Mouse (Mus musculus) hematopoietic stem cell, adult 5-6 weeks (primary cell): ENCODE results near the gene Oas1h. TPM values are rescaled to one million over a fixed set of nuclear protein-coding genes. Genes with fewer than 3 reads are reported as not detected.
A peak's percentile ranks its signal among the peaks of the same experiment; 100 is the strongest.

Experiments
- ATAC-seq, 2 experiments: fragments of 125-278 bp in 1 of 2; replicated peaks in 1 of 2; 2 replicates each; pipeline ENCODE4 v1.8.0; 2016 to 2017; ENCODE audit warnings: inconsistent platforms in 2 of 2, mild to moderate bottlenecking in 2 of 2, moderate number of reproducible peaks in 2 of 2, low read depth in 1 of 2, moderate TSS enrichment in 1 of 2; ENCODE audit not compliant: low FRiP score in 2 of 2, poor library complexity in 2 of 2, severe bottlenecking in 2 of 2, insufficient read depth in 1 of 2, low TSS enrichment in 1 of 2
- total RNA-seq: library from RNA; stranded (forward); fragments of 172-1452, 232-1000 nt; gene quantifications from 2 replicates; pipeline ENCODE4 v1.2.3, GENCODE M21; 2017

Gene Oas1h
- not detected in 2 replicates for total RNA-seq

GRCm38 (mm10) chr5:120861121-120861520 is at the start of gene Oas1h:
Gene Oas1h, plus strand, starts transcription at chr5:120861421.
- ATAC-seq, result no peak

DNA sequence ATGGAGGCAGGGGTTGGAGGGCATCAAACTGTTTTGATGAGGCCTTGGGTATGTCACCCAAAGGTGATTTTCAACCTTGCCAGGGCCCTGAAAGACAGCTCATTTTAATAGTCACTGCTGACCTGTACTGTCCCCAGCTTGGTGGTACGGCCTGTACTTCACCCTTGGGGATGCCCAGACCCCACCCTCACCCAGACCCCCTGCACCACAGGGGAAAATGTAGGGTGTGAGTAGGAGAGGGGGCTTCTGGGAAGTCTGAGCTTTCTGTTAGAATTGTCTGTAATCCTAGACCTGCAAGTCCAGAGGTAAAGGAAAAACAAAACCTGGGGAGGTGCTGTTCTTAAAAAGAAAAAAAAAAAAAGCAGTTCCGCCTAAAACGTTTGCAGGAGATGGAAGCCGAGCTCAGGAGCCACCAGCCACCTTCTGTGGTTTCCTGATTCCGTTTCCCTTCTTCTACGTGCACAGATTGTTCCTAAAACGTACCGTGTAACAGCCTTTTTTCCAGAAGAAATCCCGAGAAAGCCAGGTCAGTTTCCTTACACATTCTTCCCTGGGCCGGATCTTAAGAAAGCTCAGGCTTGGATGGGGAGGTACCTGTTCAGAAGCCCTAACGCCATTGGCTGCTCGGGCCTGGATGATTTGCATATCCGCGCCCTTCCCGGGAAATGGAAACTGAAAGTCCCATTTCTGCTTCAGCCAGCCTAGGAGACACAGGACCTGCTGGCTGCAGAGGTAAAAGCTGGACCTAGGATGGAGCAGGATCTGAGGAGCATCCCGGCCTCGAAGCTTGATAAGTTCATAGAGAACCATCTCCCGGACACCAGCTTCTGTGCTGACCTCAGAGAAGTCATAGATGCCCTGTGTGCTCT is 49.0 kb upstream of the Oas1h start, which contains the start of gene Oas1c:
Gene Oas1c (minus strand): TSS at position 564 of the 869 bp plus-strand sequence.
- peak; percentile 93 to 95 for ATAC-seq

DNA sequence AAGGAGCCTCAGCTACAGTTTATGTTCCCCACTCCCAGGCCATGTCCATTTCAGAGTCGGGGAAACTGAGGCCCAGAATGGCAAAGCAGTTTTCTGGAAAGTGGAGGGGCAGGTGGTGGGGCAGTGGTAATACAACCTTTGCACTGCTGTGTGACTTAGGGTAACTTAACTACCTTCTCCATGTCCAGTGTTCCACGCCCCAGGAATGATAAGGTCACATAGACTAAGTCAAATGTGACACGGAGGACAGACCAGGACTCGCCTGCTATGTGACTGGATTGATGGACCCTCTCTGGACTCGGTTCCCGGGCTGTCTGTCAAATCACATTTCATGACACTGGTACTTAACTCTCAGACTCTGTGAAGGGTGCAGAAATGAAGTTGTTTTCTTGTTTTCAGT is 48.2 kb upstream of the Oas1h start:
- ATAC-seq, result no peak

DNA sequence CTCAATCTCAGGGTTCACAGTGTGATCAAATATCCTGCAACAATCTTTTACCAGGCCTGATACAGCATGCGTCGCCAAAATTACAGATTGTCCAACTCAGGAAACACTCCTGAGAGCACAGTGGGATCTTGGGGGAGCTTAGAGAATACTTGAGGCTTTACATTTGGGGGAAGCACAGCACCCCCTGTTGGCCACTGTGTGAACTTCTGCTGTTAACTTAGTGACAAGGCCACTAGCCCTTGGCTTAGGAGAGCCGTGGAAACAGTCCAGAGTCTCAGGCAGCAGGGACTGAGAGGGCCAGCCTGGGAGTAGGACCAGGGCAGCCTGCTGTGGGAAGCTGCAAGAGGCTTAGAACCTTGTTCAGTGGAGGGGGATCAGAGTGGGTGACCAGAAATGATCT is 45.3 kb upstream of the Oas1h start:
- ATAC-seq, result no peak

- no peak for ATAC-seq
Measured at GRCm38 (mm10) chr5:120818999-120819398, 42.2 kb upstream of the Oas1h start.

DNA sequence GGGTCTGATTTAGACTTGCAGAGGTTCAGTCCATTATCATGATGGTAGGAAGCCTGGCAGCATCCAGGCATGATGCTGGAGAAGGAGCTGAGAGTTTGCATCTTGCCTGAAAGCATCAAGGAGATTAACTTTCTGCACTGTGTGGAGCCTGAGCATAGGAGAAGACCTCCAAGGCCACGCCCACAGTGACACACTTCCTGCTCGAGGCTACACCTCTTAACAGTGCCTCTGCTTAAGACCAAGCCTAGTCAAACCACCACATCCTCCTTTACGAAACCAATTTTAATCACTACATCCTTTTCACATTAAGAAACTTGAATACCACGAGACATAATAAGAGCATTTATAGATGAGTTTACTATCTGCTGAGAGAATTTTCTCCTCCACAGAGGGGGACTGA is 30.2 kb upstream of the Oas1h start:
- peak; percentile 80 to 85 for ATAC-seq

DNA sequence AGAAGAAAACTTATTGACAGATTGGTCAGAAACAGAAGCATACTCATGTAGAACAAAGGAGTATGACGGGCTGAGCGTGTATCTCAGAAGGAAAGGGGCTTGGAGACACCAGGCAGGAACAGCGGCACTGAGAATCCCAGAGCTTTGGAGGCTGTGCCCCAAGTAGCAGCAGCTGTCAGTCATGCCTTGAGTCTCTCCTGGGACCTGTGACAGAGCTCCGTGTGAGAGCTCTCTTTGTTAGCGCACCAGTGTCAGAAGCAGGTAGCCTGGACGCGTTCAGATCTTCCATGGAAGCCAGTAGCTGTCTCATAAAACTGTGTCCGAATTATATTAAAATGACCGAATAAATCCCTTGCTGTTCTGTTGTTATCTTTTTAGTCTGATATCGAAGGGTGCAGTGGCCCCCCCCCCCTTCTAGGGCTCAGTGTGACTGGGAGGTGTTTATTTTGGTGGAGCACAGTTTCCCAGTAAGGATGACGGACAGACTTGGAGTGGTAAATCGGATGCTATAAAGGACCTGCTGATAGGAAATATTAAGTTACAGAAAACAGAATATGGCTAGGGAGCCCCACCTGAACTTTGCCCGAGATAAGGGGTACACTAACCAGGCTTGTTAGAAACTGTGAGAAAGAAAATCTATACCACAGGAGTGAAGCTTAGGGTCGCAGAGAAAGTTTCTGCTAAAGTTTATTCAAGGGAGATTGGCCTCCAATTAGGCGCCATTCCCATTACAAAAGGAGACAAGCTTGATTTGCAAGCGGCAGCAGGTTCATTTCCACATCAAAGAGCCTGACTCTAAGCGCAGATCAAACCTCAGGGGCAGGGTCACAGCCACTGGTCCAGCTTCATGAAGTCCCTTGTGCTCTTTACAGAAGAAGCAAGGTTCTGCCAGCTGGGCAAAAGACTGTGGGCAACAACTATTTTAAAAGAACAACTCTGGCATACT is 27.6 kb upstream of the Oas1h start:
- ATAC-seq, result no peak

DNA sequence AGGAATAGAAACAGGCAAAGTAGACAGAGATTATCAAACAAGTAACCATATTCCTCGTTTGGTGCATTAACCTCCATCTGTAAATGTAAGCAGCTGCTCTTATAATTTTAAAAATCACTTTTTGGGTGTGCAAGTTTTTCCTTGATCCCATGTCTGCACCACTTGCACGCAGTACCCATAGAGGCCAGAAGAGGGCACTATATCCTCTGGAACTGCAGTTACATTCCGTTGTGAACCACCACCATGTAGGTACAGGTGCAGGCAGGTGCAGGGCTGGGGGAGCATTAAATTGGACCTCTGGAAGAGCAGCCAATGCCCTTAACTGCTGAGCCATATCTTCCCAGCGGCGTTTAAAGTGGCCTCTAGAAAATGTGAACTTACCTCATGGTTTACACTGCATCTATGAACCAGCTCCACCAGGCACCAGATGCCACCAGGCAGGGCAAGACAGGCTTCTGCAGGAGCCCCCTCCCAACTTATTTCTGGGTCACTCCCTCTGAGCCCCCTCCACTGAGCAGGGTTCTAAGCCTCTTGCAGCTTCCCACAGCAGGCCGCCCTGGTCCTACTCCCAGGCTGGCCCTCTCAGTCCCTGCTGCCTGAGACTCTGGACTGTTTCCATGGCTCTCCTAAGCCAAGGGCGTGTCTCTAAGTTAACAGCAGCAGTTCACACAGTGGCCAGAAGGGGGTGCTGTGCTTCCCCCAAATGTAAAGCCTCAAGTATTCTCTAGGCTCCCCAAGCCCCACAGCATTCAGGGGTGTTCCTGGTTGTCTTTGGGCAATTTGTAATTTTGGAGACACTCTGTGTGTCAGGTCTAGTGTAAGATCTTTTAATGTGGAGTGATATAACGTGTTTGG is 24.3 kb upstream of the Oas1h start:
- ATAC-seq, result peak; percentile 51 to 56; a peak in 1 of 4 replicates

GRCm38 (mm10) chr5:120844713-120845112 is 16.5 kb upstream of the Oas1h start:
- ATAC-seq, result 0 out of 4 replicates have a peak, but pooled peaks of 1 of the 2 experiments have one; percentile 48

- no peak for ATAC-seq
Measured at GRCm38 (mm10) chr5:120847067-120847466, 14.2 kb upstream of the Oas1h start, which contains the start of gene Oas1f. Gene Oas1f, plus strand, starts transcription at chr5:120847367.

GRCm38 (mm10) chr5:120849601-120850136 is 11.6 kb upstream of the Oas1h start:
- ATAC-seq, result peak; percentile 37 to 71; a peak in 2 of 4 replicates

DNA sequence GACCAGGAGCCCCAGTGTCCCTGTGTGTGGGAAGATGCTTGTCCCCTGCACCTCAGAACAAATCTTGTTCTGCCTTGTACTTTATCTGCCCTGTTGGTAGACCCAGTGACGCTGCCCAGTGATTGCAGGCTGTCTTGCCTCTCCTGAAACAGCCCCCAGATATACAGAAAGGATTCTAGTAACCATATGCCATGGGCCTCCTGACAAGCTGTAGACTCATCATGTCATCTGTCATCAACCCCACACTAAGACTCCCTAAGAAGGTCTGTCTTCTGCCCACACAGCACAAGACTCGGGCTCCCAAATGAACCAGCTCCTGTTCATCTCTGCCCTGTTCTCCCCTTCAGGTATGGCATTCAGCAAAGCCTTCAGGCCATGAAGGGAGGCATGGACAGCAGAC is 2.0 kb upstream of the Oas1h start:
- no peak for ATAC-seq

DNA sequence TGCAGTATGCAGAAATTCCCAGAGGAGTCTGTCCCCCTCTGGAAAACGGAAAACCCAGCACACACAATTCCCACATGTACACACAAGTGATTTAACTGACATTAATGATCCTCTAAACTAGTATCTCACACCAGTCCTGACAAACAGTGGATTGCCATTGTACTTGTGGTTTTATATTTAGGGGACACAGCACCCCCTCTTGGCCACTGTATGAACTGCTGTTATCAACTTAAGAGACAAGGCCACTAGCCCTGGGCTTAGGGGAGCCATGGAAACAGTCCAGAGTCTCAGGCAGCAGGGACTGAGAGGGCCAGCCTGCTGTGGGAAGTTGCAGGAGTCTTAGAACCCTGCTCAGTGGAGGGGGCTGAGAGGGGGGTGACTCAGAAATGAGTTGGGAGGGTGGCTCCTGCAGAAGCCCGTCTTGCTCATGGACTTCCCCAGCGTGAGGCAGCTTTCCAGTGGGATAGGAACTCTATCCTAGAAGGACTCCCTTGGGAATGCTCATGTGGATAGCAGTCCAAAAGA is 4.2 kb downstream of the Oas1h start:
- peak; percentile 42 to 56; a peak in 3 of 4 replicates for ATAC-seq

- ATAC-seq, result no peak
Measured at GRCm38 (mm10) chr5:120869436-120870015, 8.3 kb downstream of the Oas1h start.

- no peak for ATAC-seq
Measured at GRCm38 (mm10) chr5:120870081-120870480, 8.9 kb downstream of the Oas1h start.

- no peak for ATAC-seq
Measured at GRCm38 (mm10) chr5:120870782-120871181, 9.6 kb downstream of the Oas1h start.
